Mouse (Mus musculus) G1E (cell line): ENCODE measurements around the gene Ralb. TPM values are rescaled to one million over a fixed set of nuclear protein-coding genes. Genes with fewer than 3 reads are reported as not detected.

ENCODE experiments used
- ATAC-seq: 2 replicates; pipeline ENCODE4 v1.8.0; 2016; ENCODE audit warnings: mild to moderate bottlenecking; ENCODE audit not compliant: insufficient number of reproducible peaks, poor library complexity, low FRiP score, severe bottlenecking; ENCODE audit errors: extremely low read depth
- DNase-seq: peaks from one replicate; pipeline ENCODE4 v3.0.0; 2012; ENCODE audit warnings: low spot score
- H3K27me3 ChIP-seq: 2 replicates; pipeline ENCODE4 v1.6.1; 2012; ENCODE audit warnings: mild to moderate bottlenecking, low read length, inconsistent platforms; ENCODE audit not compliant: insufficient read depth
- H3K36me3 ChIP-seq: replicated peaks from 2 replicates; pipeline ENCODE3; 2012; ENCODE audit warnings: mild to moderate bottlenecking, inconsistent platforms
- H3K4me1 ChIP-seq: 2 replicates; pipeline ENCODE4 v1.6.1; 2012; ENCODE audit warnings: low read depth, low read length, inconsistent platforms, mixed read lengths; ENCODE audit not compliant: insufficient read depth
- H3K4me3 ChIP-seq: 2 replicates; pipeline ENCODE4 v1.5.1; 2012; ENCODE audit warnings: low read depth, mild to moderate bottlenecking, inconsistent platforms, low read length, moderate library complexity, mixed read lengths
- H3K9me3 ChIP-seq: replicated peaks from 2 replicates; pipeline ENCODE4 v1.6.1; 2012; ENCODE audit warnings: inconsistent platforms
- CTCF ChIP-seq: IDR thresholded peaks from 2 replicates; pipeline ENCODE4 v1.5.1; 2012; ENCODE audit warnings: low read depth, low read length, inconsistent platforms, mixed read lengths
- GATA1 ChIP-seq: IDR thresholded peaks from 2 replicates; pipeline ENCODE4 v1.6.1; 2012; ENCODE audit warnings: borderline replicate concordance, low read length, inconsistent platforms, mixed read lengths
- GATA2 ChIP-seq: IDR thresholded peaks from 2 replicates; pipeline ENCODE4 v1.6.1; 2012; ENCODE audit warnings: low read depth, low read length, inconsistent platforms, borderline replicate concordance
- POLR2AphosphoS5 ChIP-seq: IDR thresholded peaks from 2 replicates; pipeline ENCODE4 v1.6.1; 2012; ENCODE audit warnings: low read depth, low read length, inconsistent platforms; ENCODE audit not compliant: insufficient replicate concordance
- TAL1 ChIP-seq: conservative IDR thresholded peaks from 2 replicates; pipeline ENCODE4 v1.6.1; 2012; ENCODE audit warnings: low read depth, low read length, inconsistent platforms, mixed read lengths
- polyA plus RNA-seq: library from polyadenylated mRNA; stranded (reverse); fragments of >175 nt; gene quantifications from 2 replicates; pipeline ENCODE4 v1.2.3, GENCODE M21; 2012
- total RNA-seq, 2 experiments: library from RNA; stranded (forward) in 1 of 2; stranded (reverse) in 1 of 2; fragments of 200-1000 nt in 1 of 2; fragments of >200 nt in 1 of 2; fragmentation: Nextera tagmentation in 1 of 2; gene quantifications; 2 replicates each; pipeline ENCODE4 v1.2.3; 2014 to 2017

The Ralb gene
- total and polyA plus RNA-seq, 3 experiments, result 37.4 to 97.4 (median 60.5) TPM

GRCm38 (mm10) chr1:119497346-119498004, 7.1 kb downstream of the Ralb start:
- DNase-seq (no peak), ATAC-seq (no peak)
- Histone ChIP-seq H3K4me1 (peaks cover 55% of the 10 kb centered on the region), H3K36me3 (peaks cover 78% of the 10 kb centered on the region), H3K4me3 (no peak overlapping the region), H3K9me3 (no peaks in the 10 kb centered on the region), H3K27me3 (no peaks in the 10 kb centered on the region)
- no peak for TF ChIP-seq POLR2AphosphoS5

GRCm38 (mm10) chr1:119495396-119495775, 9.2 kb downstream of the Ralb start:
- DNase-seq (no peak), ATAC-seq (no peak)
- Histone ChIP-seq H3K27me3 (no peaks in the 10 kb centered on the region), H3K4me3 (no peak overlapping the region), H3K4me1 (peaks cover 47% of the 10 kb centered on the region), H3K9me3 (no peaks in the 10 kb centered on the region), H3K36me3 (peaks cover 78% of the 10 kb centered on the region)
- TF ChIP-seq CTCF, result no peak

DNA sequence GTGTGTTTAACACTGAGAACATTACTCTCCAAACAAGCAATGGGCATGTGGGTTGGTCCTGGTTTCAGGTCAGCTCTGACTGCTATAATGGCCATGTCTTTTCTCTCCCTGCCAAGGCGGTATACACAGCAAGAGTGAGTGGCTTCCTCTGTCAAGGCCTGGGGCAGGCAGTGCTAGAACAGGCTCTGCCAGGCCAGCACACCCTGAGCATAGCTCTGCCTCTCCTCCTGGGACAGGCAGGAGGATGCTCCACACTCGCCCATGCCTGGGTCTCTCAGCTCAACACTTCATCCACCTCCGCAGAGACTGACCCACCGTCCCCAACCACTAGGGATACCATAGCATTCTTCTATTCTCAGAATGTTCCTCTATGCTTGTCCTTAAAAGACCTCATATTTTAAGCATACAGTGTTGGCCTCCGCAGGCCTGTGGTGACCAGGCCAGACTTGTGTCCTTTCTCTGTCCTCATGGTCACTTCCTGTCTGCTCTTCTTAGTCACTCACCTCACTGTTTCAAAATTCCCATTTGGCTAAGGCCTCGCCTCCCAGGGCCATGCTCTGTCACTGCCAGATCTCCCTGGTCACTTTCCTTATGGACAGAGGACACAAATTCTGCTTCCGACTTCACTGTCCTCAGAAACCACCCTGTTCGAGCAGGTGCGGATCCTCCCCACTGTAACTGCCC, 9.7 kb downstream of the Ralb start:
- ATAC-seq (no peak), DNase-seq (no peak)
- peaks cover 47% of the 10 kb centered on the region for H3K4me1 ChIP-seq

GRCm38 (mm10) chr1:119494024-119494711, 10.4 kb downstream of the Ralb start:
- Histone ChIP-seq H3K36me3 (peaks cover 81% of the 10 kb centered on the region), H3K9me3 (no peaks in the 10 kb centered on the region), H3K27me3 (no peaks in the 10 kb centered on the region), H3K4me1 (peaks cover 42% of the 10 kb centered on the region), H3K4me3 (no peak overlapping the region)
- TF ChIP-seq GATA1 (no peak), CTCF (no peak), POLR2AphosphoS5 (no peak), GATA2 (no peak), TAL1 (no peak)
- no peak for ATAC-seq
- DNase-seq, result no peak

More for the DNA sequence above, 9.7 kb downstream of the Ralb start:
- TF ChIP-seq TAL1, result no peak
- no peak for TF ChIP-seq GATA2
- TF ChIP-seq GATA1, result no peak
- TF ChIP-seq POLR2AphosphoS5, result no peak
- no peak for TF ChIP-seq CTCF
- H3K36me3 ChIP-seq, result peaks cover 80% of the 10 kb centered on the region
- H3K4me3 ChIP-seq, result no peak overlapping the region
- no peaks in the 10 kb centered on the region for H3K27me3 ChIP-seq
- no peaks in the 10 kb centered on the region for H3K9me3 ChIP-seq

DNA sequence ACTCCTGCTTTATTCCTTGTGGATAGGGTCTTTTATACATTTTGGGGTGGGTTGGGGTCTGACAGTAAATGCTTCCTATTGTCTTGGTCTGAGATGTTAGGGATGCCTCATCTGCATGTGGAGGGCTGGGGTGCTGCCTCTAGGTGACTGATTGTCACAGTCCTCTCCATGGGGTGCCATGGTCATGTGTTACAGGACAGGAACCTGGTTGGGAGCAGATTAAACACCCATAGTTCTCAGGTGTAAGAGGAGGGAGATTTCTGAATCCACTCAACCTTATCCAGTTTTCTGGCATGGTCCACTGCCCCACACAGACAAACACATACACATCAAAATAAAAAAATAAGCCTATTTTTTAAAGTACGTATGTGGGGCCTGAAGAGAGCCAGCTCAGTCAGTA, 12.1 kb downstream of the Ralb start:
- no peak; the same call in 1 of the 2 replicates for TF ChIP-seq CTCF
- TF ChIP-seq GATA2, result no peak
- no peak for TF ChIP-seq TAL1
- no peak for TF ChIP-seq POLR2AphosphoS5
- TF ChIP-seq GATA1, result no peak
- DNase-seq, result no peak
- no peak for ATAC-seq
- no peak overlapping the region for H3K4me3 ChIP-seq
- H3K4me1 ChIP-seq, result peaks cover 31% of the 10 kb centered on the region
- no peaks in the 10 kb centered on the region for H3K27me3 ChIP-seq
- peaks cover 76% of the 10 kb centered on the region for H3K36me3 ChIP-seq
- no peaks in the 10 kb centered on the region for H3K9me3 ChIP-seq

DNA sequence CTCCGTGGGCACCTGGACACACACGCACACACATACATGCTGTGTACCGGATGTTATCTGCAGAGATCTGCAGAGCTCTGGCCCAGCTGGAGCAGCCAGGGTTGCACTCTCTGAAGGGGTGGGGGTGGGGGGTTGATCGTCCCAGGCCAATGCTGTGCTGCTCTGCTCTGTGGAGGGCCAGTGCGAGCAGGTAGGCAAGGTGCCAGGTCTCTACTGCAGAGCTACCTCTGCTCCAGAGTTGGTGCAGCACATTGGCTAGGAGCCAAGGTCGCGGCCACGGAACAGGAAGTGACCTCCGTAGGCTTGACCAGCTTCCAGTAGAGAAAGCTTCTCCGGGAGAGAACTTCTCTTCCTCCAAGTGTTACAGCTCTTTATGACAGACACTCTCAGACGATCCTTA, 12.5 kb downstream of the Ralb start:
- DNase-seq, result peak; percentile 26

More for the DNA sequence above, 12.5 kb downstream of the Ralb start:
- Histone ChIP-seq H3K27me3 (no peaks in the 10 kb centered on the region), H3K4me3 (peak overlapping the region; percentile 31; the same call in 1 of the 2 replicates), H3K36me3 (peaks cover 76% of the 10 kb centered on the region), H3K9me3 (no peaks in the 10 kb centered on the region), H3K4me1 (peaks cover 28% of the 10 kb centered on the region)
- ATAC-seq, result peak; percentile 42
- no peak for TF ChIP-seq CTCF
- no peak for TF ChIP-seq GATA1
- TF ChIP-seq POLR2AphosphoS5, result no peak
- TF ChIP-seq TAL1, result no peak
- TF ChIP-seq GATA2, result no peak
